ENCODE assay signal across 10 mouse cellular contexts in the genomic region with DNA sequence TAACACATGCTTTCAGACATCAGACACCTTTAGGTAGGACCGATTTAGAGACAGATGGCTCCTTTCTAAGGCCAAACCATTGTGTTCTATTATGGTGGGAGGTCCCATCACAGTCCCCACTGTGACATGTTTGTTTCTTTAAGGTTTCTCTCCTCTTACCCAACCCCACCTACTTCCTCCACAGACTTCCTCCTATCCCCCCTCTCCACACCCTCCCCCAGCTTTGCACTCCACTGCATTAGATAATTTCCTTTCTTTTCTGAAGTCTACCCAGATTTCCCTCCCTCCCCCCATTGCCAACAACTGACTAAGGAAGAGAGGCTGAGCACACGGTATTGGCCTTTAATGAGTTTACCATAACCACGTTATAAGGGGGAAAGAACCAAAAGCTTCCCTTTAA.
A peak's percentile ranks its signal among the peaks of the same experiment; 100 is the strongest.
DNase-seq lines count a peak whose midpoint lies in the region; ATAC-seq and TF ChIP-seq lines count a peak whose summit lies in the region.
"Had no signal": no experiment of that assay in that cellular context is flagged by ENCODE, and none has a peak within 500 bp of the region (broad histone marks: within the 10 kb centered on the region; RNA-seq: fewer than 3 reads in every experiment).

No protein-coding gene starts in this region.

- no peak overlapping the region for H3K9ac ChIP-seq in CH12.LX (ENCODE audit: insufficient read depth, low read depth)
- H3K9ac ChIP-seq in heart, embryonic 13.5 days, result peak overlapping the region; percentile 65; the same call in 1 of the 2 replicates
- H3K9ac ChIP-seq: embryonic facial prominence, embryonic 12.5 days; neural tube, embryonic 12.5 days had no signal

- dilution Hi-C loops in CH12.LX (cut with MboI; ENCODE audit: extremely low pct_ligation_motif_present, extremely low pct_unique_long_range_greater_than_20kb, low sequenced_read_pairs), result no loop called here

- no peak for TF ChIP-seq CTCF in CH12.LX (conservative IDR thresholded peaks at IDR 0.05 in 1 of 2, IDR thresholded peaks at IDR 0.05 in 1 of 2; ENCODE audit: low read depth in 2 of 2, low read length in 2 of 2)

- peak; percentile 38 for DNase-seq in adrenal gland, adult 2 months
- DNase-seq in adrenal gland, adult 8-10 months, result no peak
- peak; percentile 34 for DNase-seq in CH12.LX (ENCODE audit: extremely low read depth)
- peak; percentile 58 to 73 for DNase-seq in kidney, postnatal 36 days
- DNase-seq in urinary bladder, postnatal 4 days (ENCODE audit: low spot score in 2 of 2), result no peak
- DNase-seq in urinary bladder, adult 2 months (ENCODE audit: low spot score), result no peak

- H3K4me3 ChIP-seq in CH12.LX (replicated peaks in 1 of 3; ENCODE audit: low read depth in 2 of 3, low read length in 2 of 3, poor library complexity in 1 of 3), result no peak overlapping the region
- peak overlapping the region; percentile 38 for H3K4me3 ChIP-seq in heart, embryonic 13.5 days
- H3K4me3 ChIP-seq: embryonic facial prominence, embryonic 12.5 days; neural tube, embryonic 12.5 days had no signal

- ATAC-seq in heart, embryonic 13.5 days (ENCODE audit: extremely low read depth, insufficient number of reproducible peaks, low FRiP score, low TSS enrichment), result no peak
- peak; percentile 52; the same call in 1 of the 2 replicates for ATAC-seq in monocyte, adult 5-6 weeks (replicated peaks; ENCODE audit: insufficient number of reproducible peaks, low FRiP score, low TSS enrichment, poor library complexity, severe bottlenecking)

- 32% methylated on average over 3 of the region's 3 CpGs for WGBS in heart, embryonic 13.5 days

- no peaks in the 10 kb centered on the region for H3K36me3 ChIP-seq in CH12.LX (replicated peaks in 1 of 2; ENCODE audit: control insufficient read depth in 1 of 2, insufficient read depth in 1 of 2, low read length in 1 of 2)
- H3K36me3 ChIP-seq in heart, embryonic 13.5 days, result no peaks in the 10 kb centered on the region
- H3K36me3 ChIP-seq: embryonic facial prominence, embryonic 12.5 days; neural tube, embryonic 12.5 days had no signal

- no peaks in the 10 kb centered on the region for H3K9me3 ChIP-seq in CH12.LX (replicated peaks; ENCODE audit: low read length)
- no peaks in the 10 kb centered on the region for H3K9me3 ChIP-seq in heart, embryonic 13.5 days
- H3K9me3 ChIP-seq: embryonic facial prominence, embryonic 12.5 days; neural tube, embryonic 12.5 days had no signal

- no peak overlapping the region for H3K27ac ChIP-seq in CH12.LX (ENCODE audit: insufficient read depth, low read depth)
- peak overlapping the region; percentile 77 for H3K27ac ChIP-seq in heart, embryonic 13.5 days (replicated peaks)
- H3K27ac ChIP-seq: embryonic facial prominence, embryonic 12.5 days; neural tube, embryonic 12.5 days had no signal

- H3K27me3 ChIP-seq in CH12.LX (replicated peaks), result no peaks in the 10 kb centered on the region
- no peaks in the 10 kb centered on the region for H3K27me3 ChIP-seq in heart, embryonic 13.5 days (replicated peaks)
- H3K27me3 ChIP-seq: embryonic facial prominence, embryonic 12.5 days; neural tube, embryonic 12.5 days had no signal

- no peak overlapping the region for H3K4me2 ChIP-seq in CH12.LX (ENCODE audit: insufficient read depth, low read depth, poor library complexity, severe bottlenecking)
- H3K4me2 ChIP-seq in heart, embryonic 13.5 days, result peak overlapping the region; percentile 51
- H3K4me2 ChIP-seq: embryonic facial prominence, embryonic 12.5 days; neural tube, embryonic 12.5 days had no signal

- TF ChIP-seq EP300 in CH12.LX (IDR thresholded peaks at IDR 0.05; ENCODE audit: low read length), result no peak

- peaks cover 0 to 22% of the 10 kb centered on the region in 2 experiments; a peak in 3 of 4 replicates for H3K4me1 ChIP-seq in CH12.LX (ENCODE audit: control insufficient read depth in 1 of 2, insufficient read depth in 2 of 2)
- peaks cover 44% of the 10 kb centered on the region for H3K4me1 ChIP-seq in heart, embryonic 13.5 days

- H3K79me2 ChIP-seq in CH12.LX (replicated peaks; ENCODE audit: control insufficient read depth, extremely low read depth, insufficient read depth, poor library complexity, severe bottlenecking), result no peaks in the 10 kb centered on the region

- no peak for TF ChIP-seq POLR2A in CH12.LX (IDR thresholded peaks at IDR 0.05; ENCODE audit: low read depth, low read length)

- TF ChIP-seq RAD21 in CH12.LX (IDR thresholded peaks at IDR 0.05; ENCODE audit: low read depth, low read length), result no peak

- in situ Hi-C loops in CH12.LX (cut with MboI; ENCODE audit: low pct_ligation_motif_present, low pct_unique_long_range_greater_than_20kb, low sequenced_read_pairs), result no loop called here

TF ChIP-seq in CH12.LX, 34 proteins besides CTCF, POLR2A, EP300 and RAD21:
- no peak for TF ChIP-seq ZC3H11A (IDR thresholded peaks at IDR 0.05; ENCODE audit: low read depth, low read length)
- no peak for TF ChIP-seq MAFK (IDR thresholded peaks at IDR 0.05; ENCODE audit: insufficient replicate concordance, low read length)
- TF ChIP-seq MEF2A (IDR thresholded peaks at IDR 0.05; ENCODE audit: borderline replicate concordance, low read depth, low read length), result no peak

Comparison
In these comparisons a context has a peak if more than half of its experiments do, and no peak if none do; other contexts are left out.
1. DNase-seq: peak in adrenal gland, adult 2 months (single experiment), CH12.LX (single experiment) and kidney, postnatal 36 days (2 of 2); none in adrenal gland, adult 8-10 months (single experiment), urinary bladder, postnatal 4 days (0 of 2) and urinary bladder, adult 2 months (single experiment).